Mouse (Mus musculus) cerebellum, adult 2 months (tissue): Measurements from ENCODE around the gene Ncoa4.

Experiments used
- CTCF ChIP-seq: fragments of 200-500 bp; IDR thresholded peaks from 2 replicates; pipeline ENCODE4 v1.5.1; 2011; ENCODE audit warnings: low read depth, mild to moderate bottlenecking, control low read depth, low read length, moderate library complexity, borderline replicate concordance; ENCODE audit not compliant: insufficient read depth
- POLR2A ChIP-seq: fragments of 200-500 bp; IDR thresholded peaks from 2 replicates; pipeline ENCODE4 v1.6.1; 2011; ENCODE audit warnings: low read length, control low read depth, borderline replicate concordance; ENCODE audit not compliant: insufficient read depth

DNA sequence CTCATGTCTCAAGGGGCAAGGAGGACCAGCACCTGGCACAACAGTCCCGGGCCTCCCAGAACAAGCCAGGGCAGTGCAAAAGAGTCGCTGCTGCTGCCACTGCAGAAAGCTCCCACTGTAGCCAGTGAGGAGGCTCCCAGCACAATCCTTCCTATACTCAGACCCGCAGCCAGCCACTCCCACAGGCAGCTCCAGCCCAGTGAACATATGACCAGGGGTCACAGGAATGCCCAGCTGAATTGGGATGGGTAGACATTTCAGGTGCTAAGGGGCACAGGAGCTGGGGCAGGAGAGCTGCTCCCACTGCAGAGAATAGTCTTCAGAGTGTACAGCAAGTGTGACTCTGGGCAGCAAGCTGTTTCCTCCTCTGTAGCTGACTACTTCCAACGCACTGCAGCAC is 14.3 kb upstream of the Ncoa4 start:
- TF ChIP-seq POLR2A = no peak
- no peak for TF ChIP-seq CTCF
